Mouse (Mus musculus) G1E-ER4 (cell line): ENCODE measurements around the gene Hsd17b14. TPM values are rescaled to one million over a fixed set of nuclear protein-coding genes. Genes with fewer than 3 reads are reported as not detected.

Source experiments
- GATA1 ChIP-seq: IDR thresholded peaks from one replicate; pipeline ENCODE4 v1.8.0; 2012; ENCODE audit warnings: low read length, inconsistent platforms
- polyA plus RNA-seq: library from polyadenylated mRNA; stranded (reverse); fragments of >175 nt; gene quantifications from 2 replicates; pipeline ENCODE4 v1.2.3, GENCODE M21; 2012

Hsd17b14 gene
- polyA plus RNA-seq, 1 experiment: 10.6 TPM

DNA sequence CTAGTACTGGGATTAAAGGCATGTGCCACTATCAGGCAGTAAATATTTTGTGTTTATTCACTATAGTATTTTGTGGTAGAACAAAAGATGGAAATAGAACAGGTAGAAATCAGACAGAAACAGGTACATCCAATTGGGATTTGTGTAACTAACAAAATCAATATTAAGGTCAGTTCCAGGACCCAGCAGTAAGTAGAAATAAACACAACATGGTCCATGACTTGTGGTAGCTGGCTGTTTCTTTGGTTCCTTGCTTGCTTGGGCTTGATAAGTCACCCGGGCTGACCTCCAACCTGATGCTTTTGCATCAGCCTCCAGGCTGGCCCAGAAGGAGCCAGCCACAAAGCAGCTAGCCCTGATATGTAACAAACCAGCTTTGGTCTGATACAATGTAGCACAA, 54.8 kb downstream of the Hsd17b14 start:
- TF ChIP-seq GATA1: no peak

DNA sequence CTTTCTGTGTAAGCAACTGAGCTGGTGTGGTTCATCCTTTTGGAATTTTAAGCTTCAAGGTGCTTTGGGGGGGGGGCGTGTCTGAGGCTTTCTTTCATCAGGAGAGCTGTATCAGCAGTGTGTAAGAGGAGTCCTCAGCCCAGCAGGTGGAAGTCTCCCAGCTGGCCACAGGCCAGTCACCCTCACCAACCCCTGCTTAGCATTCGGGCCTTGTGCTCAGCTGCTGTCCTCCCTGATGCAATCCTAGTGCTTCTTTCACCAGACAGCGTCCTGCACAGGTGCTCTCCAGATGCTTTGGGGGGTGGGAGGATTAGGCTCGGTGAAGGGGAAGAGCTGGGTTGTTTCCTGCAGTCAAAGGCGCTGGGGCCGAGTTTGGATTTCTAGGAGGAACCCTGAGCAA, 61.6 kb downstream of the Hsd17b14 start:
- TF ChIP-seq GATA1: no peak

DNA sequence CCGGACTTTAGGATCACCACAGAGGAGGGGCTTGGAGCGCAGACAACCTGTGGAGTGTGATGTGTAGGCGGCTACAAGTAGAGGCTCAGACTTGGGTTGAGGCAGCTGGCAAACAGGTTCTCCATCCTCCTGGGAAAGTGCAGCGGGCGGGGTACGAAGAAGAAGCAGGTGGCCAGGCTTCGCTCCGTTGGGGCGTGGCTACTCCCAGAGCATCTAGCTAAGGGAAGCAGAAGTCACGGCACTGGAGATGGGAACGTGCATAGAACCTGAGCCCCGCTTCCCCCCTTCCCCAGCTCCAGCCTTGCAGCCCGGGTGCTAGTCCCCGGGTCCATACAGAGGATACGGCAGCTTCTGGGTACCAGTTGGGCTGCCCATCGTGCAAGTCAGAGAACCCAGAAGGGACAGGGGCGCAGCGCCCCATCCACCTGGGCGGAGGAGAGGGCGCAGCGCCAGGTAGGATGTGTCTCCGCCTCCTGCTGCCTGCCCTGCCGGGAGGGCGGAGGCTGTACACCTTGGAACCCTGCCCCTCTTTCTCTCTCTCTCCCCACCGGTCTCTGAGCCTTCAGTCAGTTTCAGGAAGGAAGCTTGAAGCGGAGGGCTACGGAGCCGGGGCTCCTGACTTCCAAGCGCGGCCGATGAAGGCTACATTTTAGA, 62.5 kb downstream of the Hsd17b14 start, which contains the start of gene Fut1:
TSS of gene Fut1 (plus strand) at position 248 of the 654 bp plus-strand sequence.
- no peak for TF ChIP-seq GATA1

Other genes starting within 250 kb of the Hsd17b14 start
- 0.13 and 0.19 TPM in 2 replicates for gene Trpm4, start 221.1 kb upstream of the Hsd17b14 start, polyA plus RNA-seq
- gene Hrc, start 219.6 kb upstream of the Hsd17b14 start, polyA plus RNA-seq: not detected in 2 replicates
- gene Ppfia3, start 187.9 kb upstream of the Hsd17b14 start, polyA plus RNA-seq: 5.9 and 6.4 TPM in 2 replicates
- gene Lin7b, start 184.3 kb upstream of the Hsd17b14 start, polyA plus RNA-seq: 3.0 and 3.6 TPM in 2 replicates
- 1,207 and 1,386 TPM in 2 replicates for gene Snrnp70, start 159.2 kb upstream of the Hsd17b14 start, polyA plus RNA-seq
- gene Kcna7, start 149.2 kb upstream of the Hsd17b14 start, polyA plus RNA-seq: not detected in 2 replicates
- 0.03 and 0.04 TPM in 2 replicates for gene Ntf5, start 141.2 kb upstream of the Hsd17b14 start, polyA plus RNA-seq
- not detected in 2 replicates for gene Lhb, start 134.1 kb upstream of the Hsd17b14 start, polyA plus RNA-seq
- gene Gys1, start 120.0 kb upstream of the Hsd17b14 start, polyA plus RNA-seq: 28.8 TPM in 2 replicates
- 887 and 1,231 TPM in 2 replicates for gene Ruvbl2, start 116.8 kb upstream of the Hsd17b14 start, polyA plus RNA-seq
- 11,844 and 12,759 TPM in 2 replicates for gene Ftl1, start 95.0 kb upstream of the Hsd17b14 start, polyA plus RNA-seq
- gene Bax, start 88.0 kb upstream of the Hsd17b14 start, polyA plus RNA-seq: 407 and 498 TPM in 2 replicates
- gene Tulp2, start 73.0 kb upstream of the Hsd17b14 start, polyA plus RNA-seq: 1.7 and 2.0 TPM in 2 replicates
- not detected in 2 replicates for gene Gm45808, start 68.1 kb upstream of the Hsd17b14 start, polyA plus RNA-seq
- 0.29 and 0.49 TPM in 2 replicates for gene Dhdh, start 66.1 kb upstream of the Hsd17b14 start, polyA plus RNA-seq
- 1,038 and 1,233 TPM in 2 replicates for gene Nucb1, start 44.5 kb upstream of the Hsd17b14 start, polyA plus RNA-seq
- gene Ppp1r15a, start 28.6 kb upstream of the Hsd17b14 start, polyA plus RNA-seq: 87.1 and 135 TPM in 2 replicates
- gene Plekha4, start 28.6 kb upstream of the Hsd17b14 start, polyA plus RNA-seq: 1.2 and 1.8 TPM in 2 replicates
- 83.5 and 192 TPM in 2 replicates for gene Bcat2, start 15.3 kb downstream of the Hsd17b14 start, polyA plus RNA-seq
- not detected in 2 replicates for gene Fgf21, start 60.6 kb downstream of the Hsd17b14 start, polyA plus RNA-seq
- not detected in 2 replicates for gene Fut1, start 62.4 kb downstream of the Hsd17b14 start, polyA plus RNA-seq
- gene Izumo1, start 66.9 kb downstream of the Hsd17b14 start, polyA plus RNA-seq: 0.11 and 0.14 TPM in 2 replicates
- 1.2 and 1.6 TPM in 2 replicates for gene Rasip1, start 72.6 kb downstream of the Hsd17b14 start, polyA plus RNA-seq
- not detected in 2 replicates for gene Mamstr, start 85.1 kb downstream of the Hsd17b14 start, polyA plus RNA-seq
- gene Fut2, start 111.5 kb downstream of the Hsd17b14 start, polyA plus RNA-seq: not detected in 2 replicates
- gene Ntn5, start 129.1 kb downstream of the Hsd17b14 start, polyA plus RNA-seq: 0.11 TPM in 1 of 2 replicates, not detected in the other
- gene Sec1, start 139.5 kb downstream of the Hsd17b14 start, polyA plus RNA-seq: not detected in 2 replicates
- gene Car11, start 144.9 kb downstream of the Hsd17b14 start, polyA plus RNA-seq: 0.37 and 0.79 TPM in 2 replicates
- gene Dbp, start 150.2 kb downstream of the Hsd17b14 start, polyA plus RNA-seq: 22.4 and 28.4 TPM in 2 replicates
- gene Rpl18, start 160.6 kb downstream of the Hsd17b14 start, polyA plus RNA-seq: 18,264 and 20,873 TPM in 2 replicates
- 172 and 187 TPM in 2 replicates for gene Sphk2, start 163.1 kb downstream of the Hsd17b14 start, polyA plus RNA-seq
- gene Fam83e, start 166.3 kb downstream of the Hsd17b14 start, polyA plus RNA-seq: 1.2 TPM in 2 replicates
- not detected in 2 replicates for gene Spaca4, start 170.9 kb downstream of the Hsd17b14 start, polyA plus RNA-seq
- gene Lmtk3, start 228.8 kb downstream of the Hsd17b14 start, polyA plus RNA-seq: 0.03 and 0.04 TPM in 2 replicates
- gene Sult2b1, start 229.8 kb downstream of the Hsd17b14 start, polyA plus RNA-seq: not detected in 2 replicates